Mouse (Mus musculus) heart, embryonic 10.5 days (tissue): ENCODE results near the gene Osbpl8. TPM values are rescaled to one million over a fixed set of nuclear protein-coding genes. Genes with fewer than 3 reads are reported as not detected.

Experiments used
- polyA plus RNA-seq: library from polyadenylated mRNA; unstranded; fragments of >200 nt; fragmentation: Nextera tagmentation; extraction: Ambion mirVana; gene quantifications from 2 replicates; pipeline ENCODE4 v1.2.1, GENCODE M21; 2016

The Osbpl8 gene
- polyA plus RNA-seq, 1 experiment from 2014 or later, result 11.5 TPM

Other genes starting within 250 kb of the Osbpl8 start
- gene Csrp2, start 245.0 kb upstream of the Osbpl8 start, polyA plus RNA-seq, result 400 and 430 TPM in 2 replicates
- gene Zdhhc17, start 154.6 kb upstream of the Osbpl8 start, polyA plus RNA-seq, result 20.9 and 21.7 TPM in 2 replicates
- gene Bbs10, start 133.9 kb downstream of the Osbpl8 start, polyA plus RNA-seq, result 5.1 and 5.9 TPM in 2 replicates